Mouse (Mus musculus): Measurements from ENCODE around the gene Slc43a3. TPM values are rescaled to one million over a fixed set of nuclear protein-coding genes. Genes with fewer than 3 reads are reported as not detected.
A peak's percentile ranks its signal among the peaks of the same experiment; 100 is the strongest.

Gene Slc43a3
- total RNA-seq, 2 experiments from 2014 or later: 53.0 to 109 TPM

DNA sequence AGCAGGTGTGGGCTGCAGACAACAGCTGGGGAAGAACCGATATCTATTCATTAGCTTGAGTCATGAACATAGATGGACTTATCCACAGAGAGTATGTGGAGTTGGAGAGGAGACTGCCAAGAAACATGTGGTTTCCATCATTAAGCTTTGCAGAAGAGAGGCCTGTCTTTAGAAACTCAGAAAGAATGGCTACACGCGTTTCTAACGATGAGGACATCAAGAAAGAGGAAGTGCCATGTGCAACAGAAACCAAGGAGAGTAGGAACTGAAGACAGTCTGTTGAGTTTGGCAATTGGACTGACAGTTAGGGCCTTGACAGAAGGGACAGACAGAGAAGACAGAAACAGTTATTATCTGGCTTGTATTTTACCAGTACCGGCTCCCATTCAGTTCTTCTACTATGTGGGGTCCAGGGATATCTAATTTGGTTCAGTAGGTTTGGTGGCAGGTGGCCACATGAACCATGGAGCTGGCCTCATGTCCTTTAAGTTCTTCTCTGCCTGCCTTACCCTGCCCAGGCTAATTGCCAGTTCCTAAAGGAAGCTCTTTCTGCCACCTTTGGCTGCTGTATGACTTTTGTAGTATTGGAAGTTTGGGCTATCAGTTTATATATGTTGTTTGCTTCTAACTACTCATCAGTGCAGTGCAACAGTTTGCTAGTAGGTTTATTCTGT lies 31.1 kb downstream of the Slc43a3 start:
- intact Hi-C loops (cut with DNase I): no loop called here
- no peak for DNase-seq

- DNase-seq: no peak
- intact Hi-C loops (cut with DNase I): no loop called here
Measured at GRCm38 (mm10) chr2:84975580-84975979, 39.2 kb downstream of the Slc43a3 start.

GRCm38 (mm10) chr2:84980188-84980587 lies 43.8 kb downstream of the Slc43a3 start, which contains the start of gene Prg2:
TSS of gene Prg2 (plus strand) at chr2:84980461.
- intact Hi-C loops (cut with DNase I): no loop called here

GRCm38 (mm10) chr2:84987930-84988329 lies 51.6 kb downstream of the Slc43a3 start, which contains the start of gene Prg3:
TSS of gene Prg3 (plus strand) at chr2:84988215.
- intact Hi-C loops (cut with DNase I): no loop called here
- no peak for DNase-seq

More at GRCm38 (mm10) chr2:84980188-84980587, 43.8 kb downstream of the Slc43a3 start, which contains the start of gene Prg2:
- no peak for DNase-seq

- intact Hi-C loops (cut with DNase I): no loop called here
- no peak for DNase-seq
Measured at GRCm38 (mm10) chr2:84996376-84996775, 60.0 kb downstream of the Slc43a3 start.

- intact Hi-C loops (cut with DNase I): loop anchor here (10.0 kb wide), 1 partner anchor 165 kb away; the partner anchor contains the start of gene Slc43a1
- DNase-seq: peak; percentile 40
Measured at GRCm38 (mm10) chr2:84999486-85000181, 63.3 kb downstream of the Slc43a3 start.

GRCm38 (mm10) chr2:85001497-85001896 lies 65.1 kb downstream of the Slc43a3 start:
- intact Hi-C loops (cut with DNase I): loop anchor here (10.0 kb wide), 1 partner anchor 167 kb away; the partner anchor contains the start of gene Slc43a1
- peak in 1 of 2 experiments; percentile 29 for DNase-seq

DNA sequence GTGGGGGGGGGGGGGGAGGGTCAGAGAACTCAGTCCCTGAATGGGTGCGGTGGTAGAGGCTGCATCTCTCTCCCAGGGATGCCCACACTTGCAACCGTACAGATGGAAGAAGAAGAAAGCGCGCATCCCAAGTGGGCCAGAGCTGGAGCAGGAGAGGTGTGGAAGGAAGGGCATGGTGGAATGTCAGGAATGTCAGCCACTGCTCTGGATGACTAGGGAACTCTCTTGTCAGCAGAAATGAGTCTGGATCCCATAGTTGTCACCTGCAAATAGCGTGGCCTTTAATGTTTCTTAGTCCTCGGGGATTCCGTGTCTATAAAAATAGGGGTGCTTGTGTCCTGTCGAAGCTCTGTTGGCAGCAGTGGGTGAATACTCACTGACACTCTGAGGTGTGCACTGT lies 66.2 kb downstream of the Slc43a3 start:
- DNase-seq: no peak
- intact Hi-C loops (cut with DNase I): loop anchor here (10.0 kb wide), 1 partner anchor 168 kb away; the partner anchor contains the start of gene Slc43a1

GRCm38 (mm10) chr2:85004341-85004740 lies 68.0 kb downstream of the Slc43a3 start:
- intact Hi-C loops (cut with DNase I): loop anchor here (10.0 kb wide), 1 partner anchor 170 kb away; the partner anchor contains the start of gene Slc43a1
- DNase-seq: no peak

DNA sequence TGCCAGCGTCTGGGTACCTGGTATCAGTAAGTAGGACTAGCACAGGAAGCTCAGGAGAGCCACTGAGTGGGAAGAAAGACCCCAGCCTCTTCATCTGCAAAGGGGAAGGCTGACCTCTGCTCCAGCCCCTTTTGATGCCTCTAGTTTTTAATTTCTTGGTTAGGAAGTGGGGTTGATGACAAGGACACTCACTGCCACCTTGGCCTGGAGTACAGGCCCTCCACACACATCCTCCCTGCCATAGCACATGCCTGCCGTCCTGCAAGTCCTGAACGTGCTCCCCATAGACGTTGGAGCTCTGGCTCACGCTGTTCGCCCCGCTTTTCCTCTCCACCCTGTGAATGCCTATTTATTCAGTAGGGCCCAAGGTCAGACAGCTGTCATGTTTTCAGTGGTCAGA lies 70.2 kb downstream of the Slc43a3 start:
- DNase-seq: no peak
- intact Hi-C loops (cut with DNase I): loop anchor here (5.0 to 10.0 kb wide), 2 partner anchors 139 to 172 kb away; partner anchors contain the start of gene Slc43a1

- intact Hi-C loops (cut with DNase I): loop anchor here (1.0 to 10.0 kb wide), 3 partner anchors 51 to 173 kb away; partner anchors contain the start of gene Slc43a1
- DNase-seq: peak; percentile 31 to 52
Measured at GRCm38 (mm10) chr2:85007729-85008128, 71.3 kb downstream of the Slc43a3 start.

Small RNA genes lying within 50 kb of the gene (microRNA-seq; reads per million reads assigned to microRNA genes)
- 0 reads per million in 2 experiments for gene Gm24332

Other genes with a start within 250 kb of the Slc43a3 start
- gene Zdhhc5, start 221.4 kb upstream of the Slc43a3 start, total RNA-seq (2021): 10 to 100 TPM; 66.4 to 72.4 TPM
- 1 to 10 TPM; 7.0 to 8.1 TPM for gene Clp1, start 209.2 kb upstream of the Slc43a3 start, total RNA-seq (2021)
- gene Ypel4, start 202.5 kb upstream of the Slc43a3 start, total RNA-seq (2021): 1 to 10 TPM in 1 of 2 experiments, under 1 TPM in 1; 0.89 to 1.0 TPM
- gene Gm19426, start 192.9 kb upstream of the Slc43a3 start, total RNA-seq (2021): 1 to 10 TPM; 3.1 to 3.9 TPM
- 10 to 100 TPM; 59.2 to 60.4 TPM for gene Serping1, start 161.1 kb upstream of the Slc43a3 start, total RNA-seq (2021)
- gene Ube2l6, start 137.8 kb upstream of the Slc43a3 start, total RNA-seq (2021): 10 to 100 TPM; 22.3 to 36.8 TPM
- under 1 TPM in 1 of 2 experiments, not detected in 1; 0.14 TPM for gene Smtnl1, start 113.9 kb upstream of the Slc43a3 start, total RNA-seq (2021)
- 100 to 1,000 TPM; 122 to 124 TPM for gene Timm10, start 109.6 kb upstream of the Slc43a3 start, total RNA-seq (2021)
- gene Slc43a1, start 97.7 kb upstream of the Slc43a3 start, total RNA-seq (2021): 1 to 10 TPM; 2.2 to 3.4 TPM
- gene Rtn4rl2, start 49.9 kb upstream of the Slc43a3 start, total RNA-seq (2021): 1 to 10 TPM; 4.0 to 8.0 TPM
- gene Prg2, start 43.9 kb downstream of the Slc43a3 start, total RNA-seq (2021): under 1 TPM in 1 of 2 experiments, not detected in 1; 0.55 TPM
- gene Prg3, start 51.6 kb downstream of the Slc43a3 start, total RNA-seq (2021): not detected
- 10 to 100 TPM; 68.5 to 69.0 TPM for gene Ssrp1, start 100.7 kb downstream of the Slc43a3 start, total RNA-seq (2021)
- under 1 TPM; 0.24 to 0.42 TPM for gene P2rx3, start 100.9 kb downstream of the Slc43a3 start, total RNA-seq (2021)
- 100 to 1,000 TPM; 100 to 108 TPM for gene Tnks1bp1, start 111.4 kb downstream of the Slc43a3 start, total RNA-seq (2021)
- 100 to 1,000 TPM; 149 to 219 TPM for gene Aplnr, start 199.6 kb downstream of the Slc43a3 start, total RNA-seq (2021)

Measured in heart, postnatal 10 days (tissue).